11 mouse cellular contexts compared by ENCODE assay signal in the genomic region with DNA sequence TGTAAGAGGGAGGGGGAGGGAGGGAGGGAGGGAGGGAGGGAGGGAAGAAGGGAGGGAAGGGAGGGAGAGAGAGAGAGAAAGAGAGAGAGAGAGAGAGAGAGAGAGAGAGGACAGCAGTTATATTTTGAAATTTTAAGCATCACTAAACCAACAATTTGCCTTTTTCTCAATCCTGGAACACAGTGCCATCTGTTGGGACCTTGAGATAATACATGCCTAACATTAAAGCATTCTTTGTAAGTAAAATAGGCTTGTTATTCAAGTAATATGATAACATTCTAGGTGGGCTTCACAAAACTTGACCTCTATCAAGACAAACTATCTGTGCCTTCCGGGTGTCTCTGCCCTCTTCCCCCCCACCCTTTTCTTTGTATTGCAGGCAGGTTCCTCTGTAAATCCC. TPM values are rescaled to one million over a fixed set of nuclear protein-coding genes. Genes with fewer than 3 reads are reported as not detected.
A peak's percentile ranks its signal among the peaks of the same experiment; 100 is the strongest.
DNase-seq lines count a peak whose midpoint lies in the region; ATAC-seq and TF ChIP-seq lines count a peak whose summit lies in the region.
"Had no signal": no experiment of that assay in that cellular context is flagged by ENCODE, and none has a peak within 500 bp of the region (broad histone marks: within the 10 kb centered on the region; RNA-seq: fewer than 3 reads in every experiment).

No protein-coding gene starts in this region.

- H3K9me3 ChIP-seq in forebrain, postnatal 0 days (ENCODE audit: low read length): no peaks in the 10 kb centered on the region
- H3K9me3 ChIP-seq in forebrain, embryonic 10.5 days: no peaks in the 10 kb centered on the region

- DNase-seq in forebrain, postnatal 0 days: peak; percentile 67
- no peak for DNase-seq in forebrain, embryonic 10.5 days (ENCODE audit: extremely low spot score, low spot score)
- no peak for DNase-seq in lung, adult 2 months
- DNase-seq in lung, postnatal 25 days (ENCODE audit: low spot score): no peak
- DNase-seq in R1 (ENCODE audit: low read depth, low spot score): peak; percentile 35
- DNase-seq in naive thymus-derived CD4-positive, alpha-beta T cell, adult 2 months (ENCODE audit: low read depth): peak; percentile 15
- no peak for DNase-seq in B cell, adult 2 months
- no peak for DNase-seq in kidney, adult 18-20 months
- DNase-seq: gastrocnemius, postnatal 25 days had no signal

- 57% methylated on average over 1 of the region's 1 CpGs for WGBS in forebrain, postnatal 0 days
- 50% methylated on average over 1 of the region's 1 CpGs for WGBS in forebrain, embryonic 10.5 days
- WGBS in lung, adult 2 months: 17% methylated on average over 1 of the region's 1 CpGs

- no peak overlapping the region for H3K4me2 ChIP-seq in forebrain, postnatal 0 days (ENCODE audit: low read depth)

- H3K4me3 ChIP-seq in forebrain, postnatal 0 days (ENCODE audit: low read depth, low read length): no peak overlapping the region
- no peak overlapping the region for H3K4me3 ChIP-seq in forebrain, embryonic 10.5 days
- no peak overlapping the region for H3K4me3 ChIP-seq in lung, adult 2 months (replicated peaks; ENCODE audit: extremely low read depth, low read depth, low read length)

- no peaks in the 10 kb centered on the region for H3K36me3 ChIP-seq in forebrain, postnatal 0 days (ENCODE audit: insufficient read depth)
- H3K36me3 ChIP-seq in forebrain, embryonic 10.5 days (replicated peaks): no peaks in the 10 kb centered on the region

- H3K27me3 ChIP-seq in forebrain, postnatal 0 days (ENCODE audit: insufficient read depth, low read length): no peaks in the 10 kb centered on the region
- no peaks in the 10 kb centered on the region for H3K27me3 ChIP-seq in forebrain, embryonic 10.5 days (ENCODE audit: poor library complexity, severe bottlenecking)

- peak; percentile 71 for TF ChIP-seq CTCF in forebrain, postnatal 0 days (IDR thresholded peaks at IDR 0.05; ENCODE audit: low read depth)
- TF ChIP-seq CTCF in lung, adult 2 months (IDR thresholded peaks at IDR 0.05; ENCODE audit: insufficient read depth, low read length): peak; percentile 15; the same call in 1 of the 2 replicates

- ATAC-seq in forebrain, postnatal 0 days: no peak

- TF ChIP-seq POLR2A in lung, adult 2 months (IDR thresholded peaks at IDR 0.05; ENCODE audit: borderline replicate concordance, extremely low read depth, low read depth, low read length): no peak

- H3K27ac ChIP-seq in forebrain, postnatal 0 days (ENCODE audit: low read depth, low read length): no peak overlapping the region
- H3K27ac ChIP-seq in forebrain, embryonic 10.5 days: no peak overlapping the region

- no peaks in the 10 kb centered on the region for H3K4me1 ChIP-seq in forebrain, postnatal 0 days (ENCODE audit: insufficient read depth)
- H3K4me1 ChIP-seq in forebrain, embryonic 10.5 days: no peaks in the 10 kb centered on the region
- H3K4me1 ChIP-seq in lung, adult 2 months (ENCODE audit: control insufficient read depth, insufficient read depth, low read length): no peaks in the 10 kb centered on the region

- no peak overlapping the region for H3K9ac ChIP-seq in forebrain, postnatal 0 days

RNA-seq across cellular contexts. Expression of a gene that starts 34.0 kb away (rescaled TPM):
- 6.9 and 16.5 TPM in 2 replicates for total RNA-seq in forebrain, postnatal 0 days (2014; rRNA removed)
- 16.2 and 22.6 TPM in 2 replicates for polyA plus RNA-seq in forebrain, postnatal 0 days (2015; fragmentation: Nextera tagmentation; extraction: Ambion mirVana)
- not detected in 2 replicates for polyA plus RNA-seq in forebrain, embryonic 10.5 days (2016; fragmentation: Nextera tagmentation; extraction: Ambion mirVana)
- polyA plus RNA-seq in lung, adult 2 months (2012; rRNA removed): 0.67 and 4.9 TPM in 2 replicates
- total RNA-seq: common myeloid progenitor, adult 5-6 weeks; megakaryocyte, adult 5-6 weeks had no signal

Comparison
In these comparisons a context has a peak if more than half of its experiments do, and no peak if none do; other contexts are left out.
1. DNase-seq: peak in forebrain, postnatal 0 days (single experiment), R1 (single experiment) and naive thymus-derived CD4-positive, alpha-beta T cell, adult 2 months (single experiment); none in forebrain, embryonic 10.5 days (single experiment), lung, adult 2 months (single experiment), lung, postnatal 25 days (single experiment), B cell, adult 2 months (0 of 2) and kidney, adult 18-20 months (single experiment).